Mouse (Mus musculus) right cerebral cortex, postnatal 25 days (tissue): ENCODE measurements around the gene Med18.

ENCODE experiments used
- DNase-seq: peaks from one replicate; pipeline ENCODE4 v3.0.0; 2022

The Med18 gene

DNA sequence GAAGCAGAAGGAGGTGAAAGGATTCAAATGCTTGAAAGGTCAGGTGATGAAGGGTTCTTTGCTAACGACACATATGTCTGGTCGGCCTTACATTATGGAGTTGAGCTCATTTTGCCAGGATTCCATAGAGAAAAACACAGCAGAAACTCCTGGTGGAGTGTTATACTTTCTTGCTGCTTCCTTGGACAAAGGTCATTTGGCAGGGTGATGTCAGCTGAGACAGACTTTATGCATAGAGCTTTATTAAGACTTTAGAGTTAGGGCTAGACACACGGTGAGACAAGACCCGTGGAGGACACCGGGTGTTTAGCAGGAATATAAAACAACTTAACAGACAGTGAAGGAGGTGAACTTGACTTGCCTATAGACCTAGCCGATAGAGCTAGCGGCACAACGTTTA, 14.1 kb upstream of the Med18 start:
- no peak for DNase-seq

GRCm38 (mm10) chr4:132475895-132476878, 12.5 kb upstream of the Med18 start:
- DNase-seq = no peak

- DNase-seq = no peak
Observed at GRCm38 (mm10) chr4:132474631-132475030, 10.9 kb upstream of the Med18 start.

DNA sequence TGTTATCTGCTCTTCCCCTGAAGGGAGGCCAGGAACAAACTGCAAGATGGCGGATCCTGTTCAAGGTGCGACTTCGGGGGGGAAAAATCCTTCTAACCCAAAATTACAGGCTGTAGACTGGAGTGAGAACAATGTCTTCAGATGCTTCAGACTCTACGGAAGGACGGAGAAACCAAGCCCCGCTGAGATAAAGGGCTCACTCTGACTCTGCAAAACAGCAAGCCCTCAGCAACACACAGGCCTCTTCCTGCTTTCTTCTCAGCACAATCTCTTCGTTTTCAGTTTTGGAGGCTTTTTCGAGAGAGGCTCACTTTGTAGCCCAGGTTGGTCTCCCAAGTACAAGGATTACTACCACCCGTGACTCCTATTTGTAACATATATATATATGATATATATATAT, 9.7 kb upstream of the Med18 start:
- no peak for DNase-seq

DNA sequence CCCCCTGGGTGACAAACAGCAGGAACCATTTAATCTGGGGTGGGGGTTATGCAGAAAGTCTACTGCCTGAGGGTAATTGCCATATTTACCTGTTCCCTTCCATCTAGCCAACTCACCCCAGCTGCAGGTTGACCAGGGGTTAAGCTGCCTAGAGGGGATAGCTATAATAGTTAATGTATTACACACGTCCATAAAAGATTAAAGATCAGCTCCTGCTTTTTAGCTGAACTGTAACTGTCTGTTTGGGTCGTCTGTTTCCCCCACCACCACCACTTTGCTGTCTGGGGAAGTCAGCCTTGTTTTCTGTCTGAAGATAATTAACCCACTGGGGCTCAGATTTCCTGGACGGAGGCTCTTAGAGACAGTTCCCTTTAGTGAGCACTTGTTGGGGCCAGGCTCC, 6.2 kb upstream of the Med18 start:
- no peak for DNase-seq

DNA sequence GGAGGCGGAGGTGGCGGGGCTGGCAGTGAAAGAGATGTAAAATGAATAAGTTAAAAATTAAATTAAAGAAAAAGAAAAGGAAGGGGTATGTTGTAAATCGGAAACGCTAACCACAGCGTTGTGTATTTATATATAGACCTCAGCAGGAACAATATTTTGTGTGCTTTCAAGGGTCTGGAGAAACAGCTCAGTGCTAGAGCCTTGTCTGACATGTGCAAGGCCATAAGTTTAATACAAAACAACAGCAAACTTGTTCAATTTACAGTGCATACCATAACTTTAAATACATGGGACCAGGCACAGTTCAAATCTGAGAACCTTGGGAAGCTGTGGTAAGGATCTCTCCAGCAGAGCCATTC, 513 bp upstream of the Med18 start:
- no peak for DNase-seq

- DNase-seq = no peak
Observed at GRCm38 (mm10) chr4:132462836-132463235, 885 bp downstream of the Med18 start.

- no peak for DNase-seq
Observed at GRCm38 (mm10) chr4:132460225-132460624, 3.5 kb downstream of the Med18 start.

GRCm38 (mm10) chr4:132455561-132455960, 8.2 kb downstream of the Med18 start:
- DNase-seq = no peak

DNA sequence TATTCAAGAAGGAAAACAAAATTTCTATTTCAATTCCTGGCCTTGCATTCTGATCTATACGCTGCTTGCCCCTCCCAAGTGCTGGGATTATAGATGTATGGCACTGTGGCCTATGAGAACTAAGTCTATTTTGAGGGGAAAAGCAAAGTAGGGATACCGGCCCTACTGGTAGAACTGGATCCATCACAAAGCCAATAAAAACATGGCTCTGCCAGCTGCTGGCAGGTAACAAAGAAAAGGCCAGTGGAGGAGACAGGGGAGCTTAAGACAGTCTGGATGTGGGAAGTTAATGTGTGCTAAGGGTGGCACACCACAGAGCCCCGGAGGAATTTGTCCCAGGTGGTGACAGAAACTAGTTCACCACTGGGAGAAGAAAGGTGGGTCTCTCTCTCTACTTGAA, 8.6 kb downstream of the Med18 start:
- DNase-seq = no peak

DNA sequence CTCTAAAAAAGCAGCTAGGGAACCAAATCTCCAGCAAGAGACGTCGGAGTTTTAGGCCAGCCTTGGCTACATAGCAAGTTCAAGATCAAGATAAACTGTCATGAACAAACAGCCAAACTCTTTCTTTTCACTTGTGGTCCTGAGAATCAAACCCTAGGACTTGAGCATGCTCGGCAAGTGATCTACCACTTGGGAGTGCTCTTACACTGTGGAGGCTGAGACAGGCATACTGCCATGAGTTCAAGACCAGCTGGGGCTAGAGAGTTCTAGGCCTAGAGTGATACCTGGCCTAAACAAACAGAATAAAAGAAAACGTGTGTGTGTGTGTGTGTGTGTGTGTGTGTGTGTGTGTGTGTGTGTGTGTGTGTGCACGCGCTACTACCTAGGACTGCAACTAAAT, 9.5 kb downstream of the Med18 start:
- no peak for DNase-seq

DNA sequence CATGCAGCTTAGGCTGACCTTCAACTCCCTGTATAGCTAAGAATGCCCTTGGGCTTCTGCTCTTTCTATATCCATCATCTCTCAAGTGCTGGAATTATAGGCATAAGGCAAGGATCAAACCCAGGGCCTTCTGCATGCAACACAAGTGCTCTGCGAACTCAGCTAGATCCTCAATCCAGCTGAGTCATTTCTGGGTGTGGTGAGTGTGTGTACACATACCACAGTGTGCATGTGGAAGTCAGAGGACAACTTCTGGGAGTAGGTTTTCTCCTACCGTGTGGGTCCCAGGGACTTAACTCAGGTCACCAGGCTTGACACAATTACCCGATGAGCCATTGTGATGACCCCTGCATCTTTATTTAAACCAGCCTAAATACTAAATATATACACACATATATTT, 13.9 kb downstream of the Med18 start:
- no peak for DNase-seq

GRCm38 (mm10) chr4:132446105-132446504, 17.6 kb downstream of the Med18 start:
- no peak for DNase-seq

GRCm38 (mm10) chr4:132444516-132444915, 19.2 kb downstream of the Med18 start:
- DNase-seq = no peak

DNA sequence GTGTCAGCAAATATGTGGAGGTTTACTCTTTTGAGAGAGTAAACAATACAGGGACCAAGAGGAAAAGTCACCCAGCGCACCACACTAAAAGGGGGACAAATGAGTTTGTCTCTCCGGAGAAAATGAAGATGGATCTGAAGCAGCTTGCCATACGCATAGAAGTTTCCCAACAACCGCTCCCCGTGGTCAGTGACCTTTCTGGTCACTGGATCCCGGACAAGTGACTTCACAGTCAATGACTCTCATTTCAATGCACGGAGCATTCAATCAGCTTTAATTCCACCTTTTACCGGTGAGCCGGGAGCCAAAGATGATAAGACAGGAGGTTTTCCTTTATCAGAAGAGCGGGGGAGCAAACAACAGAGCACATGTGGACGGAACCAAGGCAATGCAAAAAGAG, 25.9 kb downstream of the Med18 start:
- DNase-seq = no peak

DNA sequence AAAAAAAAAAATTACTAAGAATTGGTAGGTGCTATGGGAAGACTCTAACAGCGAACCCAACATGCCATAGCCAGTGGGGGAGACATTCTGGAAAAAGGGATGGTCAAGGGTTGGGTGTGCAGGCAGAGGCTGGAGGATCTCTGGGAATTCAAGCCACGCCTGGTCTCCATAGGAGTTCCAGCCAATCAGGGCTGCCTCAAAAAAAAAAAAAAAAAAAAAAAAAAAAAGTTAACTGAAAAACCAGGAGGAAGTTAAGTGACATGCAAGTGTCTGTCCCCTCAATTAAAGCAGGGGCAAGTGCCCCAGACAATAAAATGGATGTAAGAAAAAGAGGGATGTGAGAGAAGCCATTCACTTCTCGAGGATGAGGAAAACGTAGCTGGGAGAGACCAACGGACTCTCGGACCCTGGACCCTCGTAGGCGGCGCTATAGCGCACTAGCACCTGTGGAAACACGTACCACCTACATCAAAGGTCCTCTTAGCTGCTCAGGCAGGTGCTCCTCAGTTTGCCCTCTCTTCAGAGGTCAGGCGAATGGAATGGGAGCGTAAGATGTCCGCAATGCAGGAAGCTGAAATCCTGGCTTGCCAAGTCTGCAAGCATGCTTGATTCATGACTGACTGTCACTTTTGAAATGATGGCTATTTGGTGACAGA, 30.9 kb downstream of the Med18 start:
- no peak for DNase-seq

- DNase-seq = no peak
Observed at GRCm38 (mm10) chr4:132428022-132428542, 35.6 kb downstream of the Med18 start.

GRCm38 (mm10) chr4:132427493-132427892, 36.2 kb downstream of the Med18 start:
- DNase-seq = no peak

GRCm38 (mm10) chr4:132426021-132426420, 37.7 kb downstream of the Med18 start:
- DNase-seq = no peak

GRCm38 (mm10) chr4:132424765-132425164, 39.0 kb downstream of the Med18 start:
- DNase-seq = no peak

DNA sequence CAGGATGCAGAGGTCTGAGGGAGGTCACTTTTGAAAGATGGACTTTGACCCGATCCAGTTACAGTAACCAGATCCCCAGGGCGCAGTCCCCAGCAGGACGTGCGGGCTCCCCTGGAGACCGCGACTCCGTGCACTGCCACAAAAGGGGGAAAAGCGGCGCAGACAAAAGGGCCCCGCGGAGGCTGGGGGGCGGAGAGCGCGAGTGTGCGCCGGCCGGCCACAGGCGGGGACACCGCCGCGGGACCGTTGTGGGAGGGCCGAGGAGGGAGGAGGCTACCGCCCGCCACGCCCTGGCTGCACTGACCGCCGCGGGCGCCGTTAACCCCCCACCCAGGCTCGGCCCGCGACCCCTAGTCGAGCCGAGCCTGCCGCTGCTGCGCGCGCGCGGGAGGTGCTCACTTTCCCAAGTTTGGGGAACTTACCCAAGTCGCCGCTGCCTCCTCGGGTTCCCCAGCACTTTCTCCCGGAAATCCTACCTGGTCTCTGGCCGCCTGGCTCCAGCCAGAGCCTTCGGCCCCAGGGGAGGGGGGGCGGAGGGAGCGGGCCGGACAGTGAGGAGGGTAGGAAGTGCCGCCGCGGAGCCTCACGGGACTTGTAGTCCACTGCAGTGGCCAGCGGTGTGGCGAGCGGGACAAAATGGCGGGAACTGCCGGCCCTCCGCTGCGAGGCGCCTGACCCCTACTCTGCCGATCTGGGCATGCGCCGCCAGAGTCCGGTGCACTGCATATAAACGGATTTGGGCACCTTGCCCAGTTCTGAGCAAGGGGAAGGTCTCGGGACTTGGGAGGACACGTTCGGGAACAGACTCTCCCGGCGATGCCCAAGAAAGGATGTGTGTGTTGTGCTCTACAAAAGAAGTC, 41.6 kb downstream of the Med18 start, which contains the start of gene Phactr4:
Phactr4 (minus strand) TSS at position 567 of the 860 bp plus-strand sequence.
- peak; percentile 91 for DNase-seq

GRCm38 (mm10) chr4:132421556-132421922, 42.2 kb downstream of the Med18 start:
- DNase-seq = no peak

- DNase-seq = no peak
Observed at GRCm38 (mm10) chr4:132420471-132420870, 43.2 kb downstream of the Med18 start.
